Mouse (Mus musculus) cerebellum, postnatal 36 days (tissue): ENCODE data around the gene Gm26602.

Experiments used
- DNase-seq, 2 experiments: peaks; one replicate each; pipeline ENCODE4 v3.0.0; 2021 to 2022; ENCODE audit warnings: mixed read lengths in 2 of 2

The Gm26602 gene

GRCm38 (mm10) chr10:79886054-79886453 lies 24.6 kb upstream of the Gm26602 start, which contains the start of gene Elane:
Elane (plus strand) TSS chr10:79886247.
- DNase-seq, result no peak

- DNase-seq, result no peak
These were observed 24.0 kb upstream of the Gm26602 start for GRCm38 (mm10) chr10:79886611-79887010.

DNA sequence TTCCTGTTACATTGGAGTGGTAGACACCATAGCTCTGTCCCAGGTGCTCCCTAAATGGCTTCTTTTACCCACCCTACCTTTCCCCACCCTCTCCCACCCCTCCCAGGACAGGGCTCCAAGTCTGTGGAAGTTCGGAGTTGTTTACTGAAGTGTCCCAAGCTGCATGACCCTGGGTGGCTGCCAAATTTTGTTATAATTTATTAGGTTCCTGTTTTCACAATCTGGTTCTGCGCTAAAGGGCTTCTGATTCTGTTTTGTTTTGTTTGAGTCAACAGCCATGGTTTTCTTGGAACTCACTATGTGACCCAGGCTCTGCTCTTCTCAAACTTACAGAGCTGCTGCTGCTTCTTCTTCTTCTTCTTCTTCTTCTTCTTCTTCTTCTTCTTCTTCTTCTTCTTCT lies 21.3 kb upstream of the Gm26602 start:
- DNase-seq, result no peak

DNA sequence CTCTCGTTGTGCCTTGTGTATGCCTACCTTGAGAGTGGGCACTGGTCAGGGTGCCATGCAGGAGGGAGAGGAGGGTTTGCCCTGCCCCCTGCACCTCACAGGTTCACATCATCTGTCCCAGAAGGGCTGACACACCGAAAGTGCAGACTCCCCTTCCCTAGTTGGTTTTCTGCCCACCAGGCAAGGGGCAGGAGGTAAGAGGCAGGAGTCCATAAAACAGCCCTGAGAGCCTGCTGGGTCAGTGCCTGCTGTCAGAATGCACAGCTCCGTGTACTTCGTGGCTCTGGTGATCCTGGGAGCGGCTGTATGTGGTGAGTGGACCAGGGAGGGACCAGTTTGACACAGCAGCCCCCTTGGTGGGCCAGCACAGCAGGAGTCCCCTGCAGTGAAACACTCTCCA lies 20.0 kb upstream of the Gm26602 start, which contains the start of gene Cfd:
TSS of gene Cfd (plus strand) at position 184 of the 400 bp plus-strand sequence.
- peak in 1 of 2 experiments; percentile 4 for DNase-seq

GRCm38 (mm10) chr10:79892451-79893118 lies 18.1 kb upstream of the Gm26602 start:
- DNase-seq, result peak; percentile 83 to 86

DNA sequence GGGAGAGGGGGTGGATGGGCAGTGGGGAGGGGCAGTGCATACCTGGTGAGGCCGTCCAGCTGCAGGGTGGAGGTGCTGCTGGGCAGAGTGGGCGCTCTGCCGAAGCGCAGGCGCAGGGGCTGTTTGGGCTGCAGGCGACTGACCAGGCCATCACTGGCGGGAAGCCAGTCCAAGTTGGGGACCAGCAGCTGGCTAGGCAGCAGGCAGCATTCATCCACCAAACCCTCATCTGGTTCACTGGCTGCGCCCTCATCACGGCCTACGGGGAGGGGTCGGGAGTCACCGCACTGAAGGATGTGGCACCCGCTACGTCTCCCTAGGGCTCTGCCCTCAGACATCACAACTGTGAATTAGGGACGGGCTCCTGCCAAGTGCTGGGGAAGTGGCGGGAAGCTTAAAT lies 14.3 kb upstream of the Gm26602 start:
- DNase-seq, result peak in 1 of 2 experiments; percentile 5

DNA sequence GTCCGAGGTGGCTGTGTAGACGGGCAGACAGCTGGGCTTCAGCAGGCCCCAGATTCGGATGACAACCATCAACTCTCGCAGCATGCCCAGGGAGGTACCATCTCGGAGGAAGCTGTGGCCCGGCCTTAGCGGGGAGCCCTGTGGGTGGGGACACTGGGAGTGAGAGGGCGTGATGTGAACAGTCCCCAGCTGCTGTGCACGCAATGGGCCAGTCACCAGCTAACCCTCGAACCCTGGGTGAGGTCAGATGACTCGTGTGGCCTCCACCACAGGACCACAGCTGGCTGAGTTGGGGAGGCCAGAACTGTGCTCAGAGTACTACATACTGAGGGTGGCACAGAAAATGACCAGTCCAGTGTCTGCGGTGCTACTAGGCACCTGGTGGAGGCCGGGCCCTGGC lies 13.8 kb upstream of the Gm26602 start:
- no peak for DNase-seq

GRCm38 (mm10) chr10:79897316-79898245 lies 13.1 kb upstream of the Gm26602 start:
- no peak for DNase-seq

- DNase-seq, result peak in 1 of 2 experiments; percentile 29
These were observed 9.7 kb upstream of the Gm26602 start for GRCm38 (mm10) chr10:79900951-79901410.

- no peak for DNase-seq
These were observed 3.9 kb upstream of the Gm26602 start for GRCm38 (mm10) chr10:79906712-79907111.

DNA sequence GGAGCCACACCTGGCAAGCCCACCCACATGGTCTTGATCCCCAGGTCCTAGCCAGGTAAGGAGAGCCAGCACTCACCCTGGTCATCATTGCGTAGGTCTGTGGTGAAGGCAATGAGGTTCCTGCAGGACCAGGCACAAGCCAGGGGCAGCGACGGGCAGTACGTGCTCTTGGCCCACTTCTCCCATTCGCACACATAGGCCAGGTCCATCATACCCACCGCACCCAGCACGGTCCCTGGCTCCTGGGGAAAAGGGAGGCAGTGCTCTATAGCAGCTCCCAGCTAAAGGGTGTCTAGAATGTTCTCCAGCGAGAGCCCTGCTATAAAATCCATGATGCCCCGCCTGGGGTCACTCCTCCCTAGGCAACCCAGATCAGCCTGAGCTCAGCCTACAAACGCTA lies 3.2 kb upstream of the Gm26602 start:
- no peak for DNase-seq

DNA sequence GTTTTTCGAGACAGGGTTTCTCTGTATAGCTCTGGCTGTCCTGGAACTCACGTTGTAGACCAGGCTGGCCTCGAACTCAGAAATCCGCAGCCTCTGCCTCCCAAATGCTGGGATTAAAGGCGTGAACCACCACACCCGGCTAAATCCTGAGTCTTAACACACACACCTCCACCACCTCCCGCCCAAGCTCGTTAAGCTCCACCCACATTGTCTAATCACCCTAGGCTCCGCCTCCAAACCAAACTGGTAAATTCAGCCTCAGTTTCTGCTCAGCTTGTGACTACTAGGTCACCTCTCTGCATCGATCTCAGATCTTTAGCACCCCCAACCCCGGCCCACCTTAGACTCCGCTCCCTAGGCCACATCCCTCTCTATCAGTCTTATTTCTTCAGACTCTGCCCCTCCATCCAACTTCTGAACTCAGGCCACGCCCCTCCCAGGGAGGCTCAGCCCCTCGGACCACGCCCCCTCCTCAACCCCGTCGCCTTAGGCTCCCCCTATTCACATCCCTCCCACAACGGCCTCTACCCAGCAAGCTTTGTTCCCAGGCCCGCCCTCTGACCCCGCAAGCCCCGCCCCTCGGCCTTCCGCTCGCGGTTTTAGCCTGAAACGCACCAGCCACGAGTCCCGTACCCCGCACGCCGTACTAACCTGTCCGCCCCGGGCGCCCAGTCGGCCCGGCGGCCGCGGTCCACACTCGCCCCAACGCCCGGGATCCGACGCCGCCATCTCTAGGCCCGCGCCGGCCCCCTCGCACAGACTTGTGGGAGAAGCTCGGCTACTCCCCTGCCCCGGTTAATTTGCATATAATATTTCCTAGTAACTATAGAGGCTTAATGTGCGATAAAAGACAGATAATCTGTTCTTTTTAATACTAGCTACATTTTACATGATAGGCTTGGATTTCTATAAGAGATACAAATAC lies 2.2 kb upstream of the Gm26602 start, which contains the start of gene Med16:
TSS of gene Med16 (minus strand) at position 757 of the 925 bp plus-strand sequence.
- DNase-seq, result peak; percentile 93

GRCm38 (mm10) chr10:79909092-79909922 lies 1.3 kb upstream of the Gm26602 start:
- no peak for DNase-seq

DNA sequence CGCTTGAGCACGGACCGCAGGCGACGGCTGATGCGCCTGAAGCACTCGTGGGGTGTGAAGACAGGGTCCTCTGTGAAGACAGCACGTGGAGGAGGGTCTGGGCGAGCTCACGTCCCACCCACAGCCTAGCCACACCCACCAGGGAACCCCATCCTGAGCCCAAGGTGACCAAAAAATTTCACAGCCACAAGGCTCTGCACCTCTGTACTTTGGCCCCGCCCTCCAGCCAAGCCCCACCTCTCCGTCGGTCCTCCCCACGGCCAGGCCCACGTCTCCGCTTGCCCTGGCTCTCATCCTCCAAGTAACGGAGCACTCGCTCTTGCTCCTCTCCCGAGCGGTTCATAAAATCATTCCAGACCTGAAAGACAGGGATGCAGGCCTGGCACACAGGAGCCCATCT lies 1.8 kb downstream of the Gm26602 start:
- no peak for DNase-seq

DNA sequence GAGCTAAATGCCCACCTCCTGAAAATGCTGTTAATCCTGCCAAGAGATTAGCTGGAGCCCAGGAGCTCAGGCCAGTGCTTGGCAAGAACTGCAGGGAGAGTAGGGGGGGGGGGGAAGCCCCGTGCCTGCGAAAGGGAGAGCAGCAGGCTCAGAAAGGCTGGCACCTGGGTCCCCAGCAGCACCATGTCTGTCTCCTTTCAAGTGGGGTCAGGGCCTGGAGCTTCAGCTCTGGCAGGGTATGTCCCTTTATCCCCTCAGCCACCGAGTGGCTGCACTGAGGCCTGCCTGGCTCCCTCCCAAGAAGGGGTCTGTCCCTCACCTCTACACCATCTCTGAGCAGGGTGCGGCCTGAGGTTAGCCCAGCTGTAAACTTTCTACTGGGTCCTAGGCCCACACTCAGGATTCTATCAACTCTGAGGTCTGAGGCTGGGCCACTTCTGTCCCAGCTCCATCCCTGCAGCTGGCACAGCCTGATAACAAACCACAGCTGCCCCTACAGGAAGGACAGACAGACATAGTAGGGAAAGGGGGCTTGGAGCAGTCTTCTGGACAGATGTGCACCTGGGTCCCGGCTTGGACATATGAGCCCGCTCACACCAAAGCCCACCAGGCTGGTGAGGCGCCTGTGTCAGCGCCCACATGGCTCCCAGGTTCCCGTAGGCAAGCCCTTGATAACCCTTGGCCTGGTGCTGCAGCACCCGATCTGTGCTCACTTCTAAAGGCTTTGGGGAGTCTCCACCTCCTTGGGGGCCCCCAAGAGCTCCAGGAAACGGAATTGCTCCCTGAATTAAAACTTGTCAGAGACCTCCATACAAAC lies 3.7 kb downstream of the Gm26602 start:
- DNase-seq, result no peak

DNA sequence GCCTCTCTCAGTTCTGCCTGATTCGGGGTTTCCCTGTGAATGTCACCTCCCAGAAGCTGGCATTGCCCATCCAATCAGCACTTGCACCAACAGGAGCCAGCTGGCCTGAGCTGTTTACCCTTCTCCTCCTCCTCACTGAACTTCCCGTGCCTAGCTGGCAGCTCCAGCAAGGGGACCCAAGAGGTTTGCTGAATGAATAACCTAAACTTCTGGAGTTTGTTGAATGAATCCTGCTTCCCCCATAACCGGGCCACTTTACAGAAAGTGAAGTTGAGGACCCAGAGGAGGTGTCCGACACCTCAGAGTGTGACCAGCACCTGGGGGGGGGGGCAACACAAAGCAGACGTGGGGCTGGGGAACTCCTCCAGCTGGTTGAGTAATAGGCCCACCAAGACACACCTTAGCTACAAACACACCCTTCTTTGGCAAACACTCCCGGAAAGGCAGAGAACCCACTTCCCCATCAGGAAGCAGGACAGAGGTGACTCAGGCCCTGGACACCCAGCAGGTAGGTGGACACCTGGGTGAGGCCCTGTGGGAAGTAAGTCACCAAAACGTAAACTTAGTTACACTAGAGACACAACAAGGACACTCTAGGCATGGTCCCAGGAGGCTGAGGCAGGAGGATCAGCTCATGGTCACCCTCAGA lies 4.4 kb downstream of the Gm26602 start:
- no peak for DNase-seq

DNA sequence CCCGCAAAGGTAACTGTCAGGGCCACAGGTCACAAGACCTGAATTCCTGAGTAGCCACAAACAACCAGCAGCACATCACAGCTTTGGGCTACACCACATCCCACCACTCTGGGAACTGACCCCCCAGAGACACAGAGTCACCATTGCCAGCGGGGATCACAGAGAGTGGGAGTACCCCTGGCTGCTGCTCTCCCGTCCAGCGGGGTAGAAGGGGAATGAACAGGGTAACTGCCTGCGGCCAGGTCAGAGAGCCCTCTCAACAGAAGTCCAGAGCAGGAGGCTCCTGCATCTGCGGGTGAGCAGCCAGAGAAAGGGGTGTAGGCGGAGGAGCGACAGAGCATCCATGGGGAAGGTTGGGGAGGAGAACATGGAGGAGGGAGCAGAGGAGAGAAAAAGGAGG lies 5.4 kb downstream of the Gm26602 start:
- DNase-seq, result no peak

- DNase-seq, result peak; percentile 82 to 86
These were observed 6.3 kb downstream of the Gm26602 start, which contains the start of gene Kiss1r for GRCm38 (mm10) chr10:79916808-79917531. Kiss1r (plus strand) TSS chr10:79916971.

GRCm38 (mm10) chr10:79917532-79918100 lies 7.0 kb downstream of the Gm26602 start:
- DNase-seq, result no peak
